Mouse (Mus musculus) gastrocnemius, postnatal 36 days (tissue): ENCODE data around the gene Slc25a51. TPM values are rescaled to one million over a fixed set of nuclear protein-coding genes. Genes with fewer than 3 reads are reported as not detected.
A peak's percentile ranks its signal among the peaks of the same experiment; 100 is the strongest.

Experiments used
- DNase-seq, 2 experiments: peaks; one replicate each; pipeline ENCODE4 v3.0.0; 2022
- intact Hi-C: fragments of 180-260 bp; cut with DNase I; formaldehyde crosslinking; loops from one replicate; pipeline ENCODE4 v1.15.1; 2025
- long read RNA-seq, 2 experiments: library from polyadenylated mRNA; stranded (forward); transcript quantifications; one replicate each; pipeline ENCODE4 v2.0.0; 2021
- total RNA-seq, 2 experiments: library from RNA; stranded (reverse); gene quantifications; 2 replicates each; pipeline ENCODE4 v1.2.3; 2021

Slc25a51 gene
- 10 to 100 TPM; 80.1 to 89.9 TPM for total RNA-seq
- long read RNA-seq, experiment 1, full-length matches to known transcripts: 34 of 42 reads
- long read RNA-seq, experiment 1, partial matches to known transcripts: 0 of 42 reads
- long read RNA-seq, experiment 1, other reads (novel, unspliced or antisense): 8 of 42 reads
- long read RNA-seq, experiment 2, full-length matches to known transcripts: 43 of 57 reads
- long read RNA-seq, experiment 2, partial matches to known transcripts: 0 of 57 reads
- long read RNA-seq, experiment 2, other reads (novel, unspliced or antisense): 14 of 57 reads

- peak; percentile 75 to 80 for DNase-seq
- intact Hi-C loops: no loop called here
Observed at GRCm38 (mm10) chr4:45408427-45409132, at the start of gene Slc25a51. Slc25a51 (minus strand) TSS chr4:45408766.

GRCm38 (mm10) chr4:45457543-45457942 is 49.0 kb upstream of the Slc25a51 start:
- no peak for DNase-seq
- intact Hi-C loops: no loop called here

GRCm38 (mm10) chr4:45455001-45455400 is 46.4 kb upstream of the Slc25a51 start:
- intact Hi-C loops: no loop called here
- no peak for DNase-seq

- DNase-seq: no peak
- intact Hi-C loops: no loop called here
Observed at GRCm38 (mm10) chr4:45453271-45453851, 44.8 kb upstream of the Slc25a51 start.

- intact Hi-C loops: no loop called here
- peak; percentile 35 to 38 for DNase-seq
Observed at GRCm38 (mm10) chr4:45452569-45453111, 44.1 kb upstream of the Slc25a51 start.

GRCm38 (mm10) chr4:45449012-45449411 is 40.4 kb upstream of the Slc25a51 start:
- DNase-seq: no peak
- intact Hi-C loops: no loop called here

GRCm38 (mm10) chr4:45448481-45448880 is 39.9 kb upstream of the Slc25a51 start:
- DNase-seq: no peak
- intact Hi-C loops: no loop called here

- intact Hi-C loops: no loop called here
- DNase-seq: peak in 1 of 2 experiments; percentile 23
Observed at GRCm38 (mm10) chr4:45447196-45447595, 38.6 kb upstream of the Slc25a51 start.

- intact Hi-C loops: no loop called here
- DNase-seq: no peak
Observed at GRCm38 (mm10) chr4:45445235-45445634, 36.7 kb upstream of the Slc25a51 start.

GRCm38 (mm10) chr4:45444813-45445212 is 36.2 kb upstream of the Slc25a51 start:
- no peak for DNase-seq
- intact Hi-C loops: loop anchor here (5.0 kb wide), 1 partner anchor 82 kb away; no protein-coding TSS in a partner anchor

GRCm38 (mm10) chr4:45443652-45444051 is 35.1 kb upstream of the Slc25a51 start:
- intact Hi-C loops: loop anchor here (5.0 kb wide), 1 partner anchor 84 kb away; no protein-coding TSS in a partner anchor
- DNase-seq: no peak

GRCm38 (mm10) chr4:45442237-45442636 is 33.7 kb upstream of the Slc25a51 start:
- intact Hi-C loops: loop anchor here (5.0 kb wide), 1 partner anchor 85 kb away; no protein-coding TSS in a partner anchor
- DNase-seq: no peak

GRCm38 (mm10) chr4:45441778-45442177 is 33.2 kb upstream of the Slc25a51 start:
- intact Hi-C loops: loop anchor here (5.0 kb wide), 1 partner anchor 86 kb away; no protein-coding TSS in a partner anchor
- DNase-seq: no peak

- DNase-seq: no peak
- intact Hi-C loops: no loop called here
Observed at GRCm38 (mm10) chr4:45439281-45439680, 30.7 kb upstream of the Slc25a51 start.

GRCm38 (mm10) chr4:45437010-45437409 is 28.4 kb upstream of the Slc25a51 start:
- intact Hi-C loops: no loop called here
- no peak for DNase-seq

GRCm38 (mm10) chr4:45436383-45436913 is 27.9 kb upstream of the Slc25a51 start:
- intact Hi-C loops: no loop called here
- no peak for DNase-seq

GRCm38 (mm10) chr4:45435899-45436298 is 27.3 kb upstream of the Slc25a51 start:
- no peak for DNase-seq
- intact Hi-C loops: no loop called here

GRCm38 (mm10) chr4:45434681-45435080 is 26.1 kb upstream of the Slc25a51 start:
- DNase-seq: no peak
- intact Hi-C loops: no loop called here

- intact Hi-C loops: no loop called here
- DNase-seq: no peak
Observed at GRCm38 (mm10) chr4:45434071-45434470, 25.5 kb upstream of the Slc25a51 start.

GRCm38 (mm10) chr4:45431806-45432205 is 23.2 kb upstream of the Slc25a51 start:
- no peak for DNase-seq
- intact Hi-C loops: no loop called here

- intact Hi-C loops: no loop called here
- DNase-seq: no peak
Observed at GRCm38 (mm10) chr4:45431316-45431715, 22.8 kb upstream of the Slc25a51 start.
